Mouse (Mus musculus) frontal cortex, postnatal 25 days (tissue): ENCODE measurements around the gene Lrit2.

Experiments used
- DNase-seq, 2 experiments: peaks; one replicate each; pipeline ENCODE4 v3.0.0; 2022; ENCODE audit warnings: low spot score in 2 of 2

The Lrit2 gene

DNA sequence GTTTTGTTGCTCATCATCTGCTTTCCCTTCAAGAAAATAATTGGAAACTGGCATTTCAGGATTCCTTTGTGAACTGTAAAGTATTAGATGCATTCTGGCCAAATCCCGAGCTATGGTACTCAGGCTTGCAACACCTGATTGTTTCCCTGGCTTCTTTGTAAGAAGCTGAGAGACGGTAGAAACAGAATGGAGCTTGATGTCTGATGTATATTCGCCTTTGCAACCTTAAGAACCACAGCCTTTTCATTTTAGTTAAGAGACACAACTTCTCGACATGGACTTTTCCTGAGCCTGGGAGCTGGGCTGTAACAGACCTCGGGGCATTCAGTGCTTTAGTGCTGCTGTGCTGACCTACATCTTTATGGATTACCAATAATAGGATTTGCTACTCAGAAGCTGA is at the start of gene Lrit2:
Lrit2 (plus strand) TSS at position 301 of the 400 bp plus-strand sequence.
- no peak for DNase-seq

DNA sequence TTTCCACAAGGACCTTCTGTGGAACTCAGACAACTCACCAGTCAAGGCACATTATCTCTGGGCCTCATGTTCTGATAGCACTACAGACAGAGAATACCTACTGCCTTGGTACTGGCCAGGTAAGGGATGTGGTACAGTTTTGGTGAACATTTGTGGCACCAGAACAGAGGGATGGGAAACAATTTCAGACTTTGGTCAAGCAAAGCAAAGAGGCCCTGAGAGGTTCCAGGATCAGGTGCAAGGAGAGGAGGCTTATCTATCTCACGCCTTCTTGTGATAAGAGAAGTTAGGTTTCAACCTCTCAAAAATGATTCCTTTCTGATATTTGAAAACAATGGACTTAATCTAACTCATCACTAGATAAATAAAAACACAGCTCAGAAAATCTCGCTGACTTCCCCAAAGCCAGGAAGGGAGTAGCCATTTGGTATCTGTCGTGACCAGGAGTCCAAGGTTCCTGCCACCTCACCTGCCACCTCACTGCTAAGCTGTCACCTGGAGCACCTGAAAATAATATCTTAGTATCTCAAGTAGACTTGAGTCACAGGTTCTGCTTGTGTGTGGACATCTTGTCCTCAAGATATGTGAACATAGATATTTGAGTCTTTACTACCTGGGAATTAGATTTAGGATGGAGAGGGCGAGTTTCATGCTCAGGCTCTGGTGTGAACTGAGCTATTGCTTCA is 40.3 kb upstream of the Lrit2 start:
- DNase-seq: no peak

DNA sequence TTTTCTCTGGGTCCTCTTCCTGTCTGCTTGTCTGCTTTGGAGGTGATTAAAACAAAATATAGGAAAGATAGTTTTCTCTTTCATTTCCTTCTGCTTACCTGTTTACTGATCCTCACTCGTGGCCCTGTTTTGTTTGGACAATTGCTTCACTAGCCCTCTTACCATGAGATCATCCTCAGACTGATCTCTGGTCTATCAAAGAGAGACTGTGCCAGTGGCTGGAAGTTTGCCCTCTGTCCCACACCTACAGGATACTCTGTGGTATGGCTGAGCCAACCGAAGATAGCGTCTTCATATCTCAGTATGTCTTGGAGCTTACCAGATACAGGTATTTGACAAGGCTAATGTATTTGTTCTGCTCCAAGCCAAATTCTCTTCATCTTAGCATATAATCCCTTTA is 39.8 kb upstream of the Lrit2 start:
- no peak for DNase-seq

DNA sequence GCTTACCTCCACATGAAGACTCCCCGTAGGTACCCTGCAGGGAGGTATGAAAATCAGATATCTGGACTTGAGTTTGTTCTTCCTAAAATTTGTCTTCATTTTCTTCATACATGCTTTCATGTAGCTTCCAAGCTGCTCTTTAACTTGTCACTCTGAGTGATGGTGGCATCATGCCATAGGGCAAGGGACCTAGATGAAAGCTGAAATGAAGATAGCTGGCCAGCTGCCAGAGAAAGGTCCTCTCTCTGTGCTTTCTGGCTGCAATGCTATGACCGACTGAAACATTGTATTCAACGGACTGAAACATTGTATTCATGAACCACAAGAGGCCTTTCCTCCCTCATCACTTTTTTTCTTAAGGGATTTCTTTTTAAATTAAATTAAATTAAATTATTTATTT is 39.2 kb upstream of the Lrit2 start:
- no peak for DNase-seq

DNA sequence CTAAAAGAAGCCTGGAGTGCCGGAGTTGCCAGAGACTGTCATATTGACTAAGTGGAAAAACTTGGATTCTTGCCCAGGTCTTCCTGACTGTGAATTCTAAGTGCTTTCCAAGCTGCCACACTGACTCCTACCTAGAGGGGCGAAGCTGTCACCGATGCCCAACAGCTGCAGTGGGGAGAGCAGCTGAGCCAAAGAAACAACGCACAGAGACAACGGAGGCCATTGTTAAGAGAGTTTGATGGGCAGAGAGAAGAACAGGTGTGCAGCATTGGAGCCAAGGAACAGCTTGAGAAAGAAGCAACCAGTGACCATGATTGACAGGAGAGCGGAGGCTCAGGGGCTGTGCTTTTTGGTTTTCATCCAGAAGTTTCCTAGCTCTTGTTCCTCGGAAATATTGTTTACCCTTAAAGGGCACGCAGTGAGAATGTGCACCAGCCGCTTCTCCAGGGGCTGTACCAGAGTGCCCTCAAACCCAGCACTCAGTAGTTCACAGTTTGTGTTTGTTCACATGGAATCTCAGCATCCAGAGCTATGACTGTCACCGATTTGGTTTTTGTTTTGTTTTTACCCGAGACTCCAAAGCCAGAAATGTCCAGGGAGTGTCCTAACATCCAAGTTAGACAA is 35.1 kb upstream of the Lrit2 start:
- no peak for DNase-seq

DNA sequence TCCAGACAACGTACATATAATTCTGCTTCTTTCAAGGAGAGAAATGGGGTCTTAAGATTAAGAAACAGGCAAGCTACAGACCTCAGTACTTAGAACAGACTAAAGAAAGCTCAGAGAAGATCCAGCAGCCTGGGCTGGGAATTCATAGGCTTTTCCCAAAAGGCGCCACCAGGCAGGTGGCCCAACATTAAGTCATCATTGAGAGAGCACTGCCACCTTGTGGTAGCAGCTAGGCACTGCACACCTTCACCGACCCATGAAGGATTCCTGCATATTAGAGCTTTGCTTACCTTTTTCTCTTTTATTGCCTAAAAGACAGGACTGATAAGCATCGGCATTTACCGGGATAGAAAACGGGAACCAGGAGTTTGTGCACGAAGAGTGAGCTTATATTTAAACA is 34.5 kb upstream of the Lrit2 start:
- DNase-seq: peak; percentile 69 to 84

DNA sequence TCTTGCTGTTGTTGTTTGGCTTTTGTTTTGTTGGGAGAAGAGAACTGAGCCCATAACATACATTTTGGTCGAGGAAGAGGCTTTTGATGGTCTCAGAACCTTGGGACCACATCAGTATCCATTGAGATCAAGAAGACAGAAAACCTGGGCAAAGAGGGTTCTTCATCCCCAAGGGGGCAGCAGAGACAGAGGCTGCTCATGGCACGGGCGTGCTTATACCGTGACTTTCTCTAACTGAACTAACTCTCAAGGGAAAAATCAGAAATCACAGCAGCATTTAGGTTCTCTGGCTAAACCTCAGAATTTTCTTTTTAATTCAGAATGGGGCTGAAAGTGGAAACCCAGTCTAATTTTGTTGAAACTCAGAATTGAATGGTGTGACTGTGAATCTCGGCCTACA is 33.3 kb upstream of the Lrit2 start:
- no peak for DNase-seq

DNA sequence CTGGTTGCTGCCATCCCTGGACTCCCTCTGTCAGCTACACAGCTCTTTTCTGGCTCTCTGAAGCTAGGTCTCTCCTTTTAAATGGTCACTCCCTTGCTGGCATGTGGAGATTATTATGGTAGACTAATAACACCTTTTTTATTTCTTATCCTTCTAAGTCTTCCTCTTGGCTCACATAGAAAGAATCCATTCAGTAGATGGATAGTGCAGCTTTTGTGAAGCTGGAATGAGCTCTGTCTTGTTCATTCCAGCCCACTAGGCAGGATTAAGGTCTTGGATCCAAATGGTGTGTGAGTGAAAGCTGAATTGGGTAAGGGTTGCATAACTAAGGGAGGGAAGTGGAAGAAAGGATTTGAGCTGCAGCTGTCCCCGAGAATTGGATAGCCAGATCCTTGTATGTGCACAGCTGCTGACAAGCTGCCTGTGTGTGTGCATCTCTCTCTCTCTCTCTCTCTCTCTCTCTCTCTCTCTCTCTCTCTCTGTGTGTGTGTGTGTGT is 18.8 kb upstream of the Lrit2 start, which contains the start of gene Rgr:
Rgr (minus strand) TSS at position 51 of the 497 bp plus-strand sequence.
- DNase-seq: no peak

DNA sequence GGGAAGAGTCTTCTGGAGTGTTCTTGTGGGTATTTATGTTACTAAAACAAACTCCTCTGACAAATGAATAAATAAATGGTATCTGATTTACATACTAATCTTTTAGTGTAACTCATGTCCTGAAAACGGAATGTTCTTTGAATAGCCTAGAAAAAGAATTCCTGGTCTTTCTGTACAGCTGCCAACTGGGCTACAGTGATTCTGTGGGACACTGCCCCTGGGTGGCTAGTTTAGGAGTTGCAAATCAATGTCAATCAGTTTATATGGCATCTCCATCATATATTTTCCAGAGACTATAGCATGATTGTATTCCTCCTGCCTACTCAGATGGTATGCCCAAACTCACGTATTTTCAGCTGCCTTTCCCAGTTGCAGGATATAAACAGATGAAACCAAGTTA is 2.9 kb upstream of the Lrit2 start:
- DNase-seq: no peak

DNA sequence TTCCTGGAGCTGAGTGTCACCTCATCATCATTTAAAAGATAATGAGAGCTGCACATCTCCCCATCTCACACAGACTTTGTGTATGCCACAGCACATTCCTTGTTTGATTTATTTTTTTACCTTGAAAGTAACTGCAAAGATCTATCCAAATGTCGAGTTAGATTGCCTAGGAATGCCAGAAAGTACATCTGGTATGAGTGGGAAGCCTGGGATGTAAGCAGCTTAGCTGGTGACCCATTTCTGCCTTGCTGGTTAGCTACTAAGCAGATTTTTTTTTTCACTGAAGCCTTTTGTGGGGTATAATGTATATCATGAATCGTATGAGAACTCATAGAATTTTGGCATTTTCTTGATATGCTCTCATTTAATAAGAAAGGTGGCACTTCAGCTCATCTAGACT is 1.1 kb upstream of the Lrit2 start:
- DNase-seq: no peak

DNA sequence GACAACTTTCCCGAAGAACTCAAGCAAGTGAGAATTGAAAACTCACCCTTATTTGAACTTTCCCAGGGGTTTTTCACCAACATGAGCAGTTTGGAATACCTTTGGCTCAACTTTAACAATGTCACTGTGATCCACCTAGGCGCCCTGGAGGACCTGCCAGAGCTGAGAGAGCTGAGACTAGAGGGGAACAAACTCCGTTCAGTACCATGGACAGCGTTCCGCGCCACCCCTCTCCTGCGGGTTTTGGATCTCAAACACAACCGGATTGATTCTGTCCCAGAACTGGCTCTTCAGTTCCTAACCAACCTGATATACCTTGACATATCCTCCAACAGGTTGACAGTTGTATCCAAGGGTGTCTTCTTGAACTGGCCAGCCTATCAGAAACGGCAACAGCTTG is 787 bp downstream of the Lrit2 start:
- DNase-seq: no peak

DNA sequence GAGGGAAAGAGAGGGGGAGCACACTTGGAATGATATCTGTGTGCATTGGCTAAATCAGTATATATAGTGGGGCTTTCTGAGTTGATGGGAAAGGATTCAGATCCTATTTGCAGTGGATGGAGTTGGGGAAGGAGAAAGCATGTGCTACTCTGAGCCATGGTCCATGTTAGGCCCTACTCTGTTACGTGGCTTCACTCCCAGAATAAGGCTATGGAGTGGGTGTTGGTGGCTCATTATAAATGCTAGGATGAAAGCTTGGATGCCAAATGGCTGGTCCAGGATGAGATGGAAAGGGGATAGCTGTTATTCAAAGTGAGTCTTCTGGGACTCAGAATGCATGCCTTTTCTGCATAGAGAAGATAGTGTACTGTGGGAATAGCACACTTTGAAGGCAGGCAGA is 13.0 kb downstream of the Lrit2 start:
- DNase-seq: no peak

DNA sequence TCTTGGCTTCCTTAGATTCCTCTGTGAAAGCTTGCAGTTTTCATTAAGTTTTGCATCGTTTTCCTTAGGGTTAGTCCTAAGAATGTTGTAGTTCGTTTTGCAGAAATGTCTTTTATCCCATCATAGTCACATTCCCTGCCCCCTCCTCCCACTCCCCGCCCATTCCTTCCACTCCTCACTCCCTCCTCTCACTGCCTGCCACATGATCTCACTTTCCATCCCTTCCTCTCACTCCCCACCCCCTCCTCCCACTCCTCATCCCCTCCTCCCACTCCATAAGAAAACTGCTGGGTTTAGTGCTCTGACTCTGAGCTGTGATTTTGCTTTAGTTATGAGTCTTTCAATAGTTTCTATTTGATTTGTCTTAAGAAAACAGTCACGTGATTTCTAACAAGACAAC is 16.0 kb downstream of the Lrit2 start:
- no peak for DNase-seq

DNA sequence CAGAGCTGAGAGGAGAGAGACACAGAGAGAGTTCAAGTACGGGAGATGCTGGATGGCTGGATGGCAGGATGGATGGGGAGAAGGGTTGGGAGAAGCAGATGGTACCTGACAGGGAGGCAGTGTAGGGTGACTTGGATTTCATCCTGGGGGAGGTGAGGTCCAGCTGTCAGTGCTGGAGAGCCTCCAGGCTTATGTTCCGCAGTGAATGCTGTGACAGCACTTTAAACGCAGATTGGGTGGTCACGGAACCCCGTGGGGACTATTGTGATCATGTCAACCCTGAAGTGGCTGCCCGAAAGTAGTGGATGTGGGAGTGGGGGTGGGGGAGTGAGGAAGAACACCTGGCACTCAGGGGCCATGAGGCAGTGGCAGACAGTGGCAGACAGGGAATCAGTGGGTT is 26.7 kb downstream of the Lrit2 start:
- DNase-seq: no peak

DNA sequence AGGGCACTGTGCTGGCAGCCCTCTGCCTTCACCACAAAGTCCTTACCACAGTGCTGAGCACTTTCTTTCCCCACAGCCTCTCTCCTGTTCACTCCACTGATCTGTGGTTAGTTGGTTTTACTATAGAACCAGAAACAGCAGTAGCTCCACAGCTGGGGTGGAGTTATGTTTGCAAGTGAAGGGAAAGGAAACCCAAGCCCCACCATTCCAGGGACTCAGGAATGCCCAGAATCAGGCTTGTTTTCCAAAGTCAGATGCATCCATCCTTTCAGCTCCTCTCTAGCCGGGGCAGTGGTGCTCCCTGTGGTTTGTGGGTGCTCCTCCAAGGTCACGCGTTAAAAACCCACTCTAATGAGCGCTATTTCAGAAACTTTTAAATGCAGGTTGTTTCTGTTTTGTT is 27.8 kb downstream of the Lrit2 start:
- no peak for DNase-seq

DNA sequence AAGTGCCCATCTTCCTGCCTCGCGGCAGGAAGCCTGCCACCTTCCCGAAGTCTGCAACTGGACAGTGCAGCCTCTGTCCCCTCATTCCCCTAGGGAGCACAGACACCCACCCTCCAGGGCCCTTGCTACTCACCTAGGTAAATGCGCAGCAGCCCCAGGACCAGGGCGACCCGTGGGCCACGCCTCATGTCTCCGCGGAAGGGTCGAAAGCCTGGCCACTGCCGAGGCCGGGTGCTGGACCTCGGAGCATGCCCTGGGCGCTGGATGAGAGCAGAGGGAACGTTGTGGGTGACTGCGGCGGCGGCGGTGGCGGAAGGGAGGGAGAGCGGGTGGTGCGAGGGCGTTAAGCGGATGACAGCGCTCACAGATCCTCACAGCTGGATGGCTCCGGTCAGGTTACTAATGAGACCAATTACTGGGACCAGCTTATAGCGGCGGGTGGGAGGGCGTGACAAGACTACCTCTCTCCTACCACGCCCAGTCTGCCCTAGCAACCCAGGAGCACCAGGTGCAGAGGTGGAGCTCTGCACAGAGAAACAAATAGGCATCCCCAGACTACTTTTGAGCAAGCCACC is 30.3 kb downstream of the Lrit2 start, which contains the start of gene Cdhr1:
Cdhr1 (minus strand) TSS at position 392 of the 575 bp plus-strand sequence.
- peak in 1 of 2 experiments; percentile 18 for DNase-seq

DNA sequence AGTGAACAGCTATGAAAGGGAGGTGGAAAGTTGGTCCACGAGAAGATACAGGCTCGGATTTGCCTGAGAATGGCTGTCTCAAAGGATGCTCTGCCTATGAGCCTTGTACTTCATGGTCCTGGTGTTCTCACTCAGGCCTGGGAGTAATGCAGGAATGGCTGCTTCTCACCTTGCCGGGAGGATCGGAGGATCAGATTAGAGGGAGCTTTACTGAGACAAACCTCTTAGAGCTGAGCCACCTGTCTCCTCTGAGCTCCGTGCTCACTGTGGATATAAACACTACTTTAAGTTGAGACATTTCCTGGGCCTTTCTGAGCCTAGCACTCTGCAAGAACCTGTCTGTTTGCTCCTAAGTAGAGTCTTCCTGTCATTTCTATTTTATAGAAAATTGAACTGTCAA is 33.8 kb downstream of the Lrit2 start:
- no peak for DNase-seq

DNA sequence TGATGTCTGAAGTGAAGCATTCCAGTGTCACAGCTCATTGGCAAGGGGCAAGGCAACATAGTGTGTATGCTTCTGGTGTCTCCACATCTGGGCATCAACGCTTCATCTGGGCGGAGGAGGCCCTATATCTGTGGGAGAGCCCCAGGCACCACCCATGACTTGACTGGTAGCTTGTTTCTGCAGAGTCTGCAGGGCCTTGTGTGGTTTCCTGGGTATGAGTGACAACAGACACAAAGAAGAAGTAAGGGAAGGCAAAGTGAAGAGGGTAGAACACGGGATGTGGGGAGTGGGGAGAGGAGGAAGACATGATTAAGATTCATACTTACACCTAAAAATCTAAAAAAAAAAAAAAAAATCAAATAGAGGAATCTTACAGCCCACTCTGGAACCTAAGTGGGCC is 34.8 kb downstream of the Lrit2 start:
- DNase-seq: no peak

DNA sequence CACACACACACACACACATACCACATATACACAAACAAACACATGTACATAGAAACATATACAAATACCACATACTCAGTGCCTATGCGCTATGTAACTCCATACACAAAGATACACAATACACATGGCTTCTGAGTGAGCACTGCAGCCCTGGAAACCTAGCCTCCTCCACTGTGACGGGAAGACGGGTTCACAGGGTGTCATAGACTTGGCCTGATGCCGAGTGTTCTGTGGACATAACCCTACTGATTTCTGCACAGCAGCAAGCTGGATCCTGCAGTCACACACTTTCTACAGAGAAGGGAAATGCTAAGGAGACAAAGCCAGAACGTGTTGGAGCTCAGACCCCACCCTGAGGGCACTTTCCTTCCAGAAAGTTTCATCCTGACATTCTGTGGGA is 37.0 kb downstream of the Lrit2 start:
- DNase-seq: no peak

DNA sequence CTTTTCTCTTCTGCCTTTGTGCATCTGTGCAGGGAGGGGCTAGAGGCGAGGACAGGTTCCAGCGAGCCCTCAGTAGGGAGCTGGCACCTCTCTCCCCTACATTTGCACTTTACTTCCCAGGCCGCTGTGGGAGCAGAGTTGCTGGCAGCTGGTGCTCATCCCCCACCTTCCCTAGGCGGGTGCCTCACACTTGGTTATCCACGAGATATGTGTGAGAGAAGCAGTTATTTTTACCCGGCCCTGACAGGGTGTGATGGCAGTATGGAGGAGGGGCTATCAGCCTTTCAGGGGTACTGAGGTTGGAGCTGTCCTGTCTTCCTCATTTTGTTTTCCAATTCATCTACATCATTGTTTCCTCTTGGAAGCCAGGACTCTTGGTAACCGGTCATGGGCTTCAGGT is 38.1 kb downstream of the Lrit2 start:
- no peak for DNase-seq

DNA sequence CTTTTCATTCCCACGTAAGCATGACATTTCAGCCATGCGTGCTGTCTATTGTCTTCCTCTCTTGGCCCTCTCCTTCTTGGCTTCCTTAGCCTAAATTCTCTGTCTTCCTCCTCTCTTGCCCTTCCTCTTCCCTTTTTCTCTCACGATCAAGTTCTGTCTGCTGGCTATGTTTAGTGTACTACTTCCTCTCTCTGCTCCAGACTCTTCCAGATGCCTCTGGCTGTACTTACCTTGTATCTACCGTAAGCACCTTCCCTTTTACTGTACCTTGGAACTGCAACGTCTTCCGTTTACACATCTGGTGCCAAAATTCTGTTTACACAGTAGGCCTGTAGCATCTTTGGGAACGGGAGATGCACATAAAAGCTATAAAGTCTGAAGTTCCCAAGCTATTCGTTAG is 41.7 kb downstream of the Lrit2 start:
- no peak for DNase-seq

DNA sequence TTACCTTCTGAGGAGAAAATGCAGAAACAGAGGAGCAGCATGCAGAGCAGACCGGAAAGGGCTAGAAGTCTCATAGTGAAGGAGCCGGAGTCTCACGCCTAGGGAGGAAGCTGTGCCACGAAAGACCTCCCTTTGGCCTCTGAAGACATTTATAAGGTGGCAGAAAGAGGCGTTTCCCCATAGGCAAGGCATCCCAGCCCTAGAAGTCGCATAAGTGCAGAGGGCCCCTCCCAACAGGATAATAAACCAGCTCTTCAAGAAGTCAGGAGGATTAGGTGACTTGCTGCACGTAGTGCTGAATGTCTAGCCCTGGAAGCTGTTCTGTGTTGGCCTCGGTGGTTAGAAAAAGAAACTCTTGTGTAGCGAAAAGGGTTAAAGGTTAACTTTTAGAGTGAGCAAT is 42.2 kb downstream of the Lrit2 start:
- no peak for DNase-seq

DNA sequence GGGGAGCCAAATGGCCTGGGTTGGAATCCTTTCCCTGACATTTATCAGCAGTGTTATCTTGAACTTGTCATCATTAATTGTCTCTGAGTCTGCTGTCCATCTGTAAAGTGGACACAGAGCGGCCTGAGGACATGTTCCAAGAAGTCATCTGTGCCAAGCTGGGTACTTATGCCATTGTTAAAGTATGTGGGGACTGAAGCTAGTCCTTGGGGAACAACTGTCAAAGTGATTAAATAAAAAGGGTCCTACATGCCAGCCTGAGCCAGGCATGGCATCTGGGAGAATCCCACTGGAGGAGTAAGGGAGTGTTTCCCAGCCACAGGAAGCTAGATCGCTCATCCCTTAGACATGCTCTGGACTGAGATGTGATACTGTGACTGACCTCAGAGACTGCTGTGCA is 42.7 kb downstream of the Lrit2 start:
- no peak for DNase-seq
